Mouse (Mus musculus): ENCODE data around the gene Arhgap9. TPM values are rescaled to one million over a fixed set of nuclear protein-coding genes. Genes with fewer than 3 reads are reported as not detected.

Arhgap9 gene
- polyA plus RNA-seq, 1 experiment = 11.2 TPM

DNA sequence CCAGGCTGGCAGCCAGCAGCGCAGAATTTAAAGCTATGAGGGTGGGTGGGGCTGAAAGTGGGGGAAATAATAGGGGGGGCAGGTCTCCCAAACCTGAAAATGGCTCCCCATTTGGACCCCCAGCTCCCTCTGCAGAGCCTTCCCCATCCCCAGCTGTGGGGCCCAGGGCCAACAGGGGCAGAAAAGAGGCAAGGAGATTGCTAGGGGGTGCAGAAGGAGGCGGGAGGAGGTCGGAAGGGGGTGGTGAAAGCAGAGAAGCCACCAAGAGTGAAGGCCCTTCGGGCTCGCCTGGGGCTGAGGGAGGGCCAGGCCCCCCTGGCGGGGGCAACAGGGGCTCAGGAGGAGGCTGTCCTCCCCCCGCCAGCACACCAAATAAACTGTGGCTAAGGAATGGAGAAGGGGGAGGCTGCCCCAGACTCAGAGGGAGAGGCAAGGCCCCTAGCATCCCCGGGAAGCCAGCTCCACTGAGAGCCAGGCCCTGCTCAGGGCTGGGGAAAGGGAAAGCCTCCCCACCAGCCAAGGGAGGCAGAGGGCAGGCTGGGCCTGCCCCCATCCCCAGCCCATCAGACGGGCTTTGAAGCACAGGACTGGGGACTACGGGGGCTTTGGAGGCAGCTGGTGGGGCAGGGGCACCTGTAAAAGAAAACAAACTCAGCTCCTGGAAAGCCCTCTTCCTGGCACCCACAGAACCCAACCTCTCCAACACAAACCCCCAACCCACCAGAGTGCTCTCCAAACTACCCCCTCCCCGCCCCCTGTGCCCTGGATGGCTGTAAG lies 36.9 kb upstream of the Arhgap9 start:
- Histone ChIP-seq H3K4me1 (ENCODE audit: control insufficient read depth, insufficient read depth, insufficient read length, low read length) (peaks cover 20% of the 10 kb centered on the region), H3K36me3 (ENCODE audit: control insufficient read depth, insufficient read depth, low read length) (peaks cover 68% of the 10 kb centered on the region), H3K4me3 (ENCODE audit: low read depth, low read length) (no peak overlapping the region), H3K27ac (ENCODE audit: insufficient read depth, low read depth, low read length) (no peak overlapping the region), H3K27me3 (ENCODE audit: control insufficient read depth, insufficient read depth, low read length) (no peaks in the 10 kb centered on the region)
- 85% methylated on average over 11 of the region's 11 CpGs for WGBS
- TF ChIP-seq CTCF (IDR thresholded peaks at IDR 0.05; ENCODE audit: extremely low read depth, insufficient read length, insufficient replicate concordance, low read depth, low read length) = no peak

DNA sequence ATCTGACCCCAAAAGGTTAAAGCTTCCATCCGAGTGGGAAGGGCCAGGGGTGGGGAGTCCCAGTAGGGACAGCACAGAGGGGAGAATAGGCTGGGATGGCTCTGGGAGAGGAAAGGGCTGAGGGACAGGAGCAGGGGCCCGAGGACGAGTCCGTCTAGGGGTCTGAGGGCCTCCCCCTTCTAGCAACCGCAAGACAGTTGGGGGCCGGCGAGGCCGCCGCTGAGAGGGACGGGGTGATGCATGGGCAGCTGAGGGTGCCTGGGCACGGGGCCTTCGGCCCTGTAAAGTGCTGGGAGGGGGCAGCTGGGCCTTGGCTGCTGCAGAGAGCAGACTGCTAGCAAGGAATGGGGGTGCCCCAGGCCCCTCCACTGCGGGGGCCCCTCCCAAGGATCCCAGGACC lies 36.1 kb upstream of the Arhgap9 start:
- WGBS = 88% methylated on average over 13 of the region's 13 CpGs
- H3K27me3 ChIP-seq (ENCODE audit: control insufficient read depth, insufficient read depth, low read length) = no peaks in the 10 kb centered on the region
- no peak overlapping the region for H3K4me3 ChIP-seq (ENCODE audit: low read depth, low read length)
- peaks cover 20% of the 10 kb centered on the region for H3K4me1 ChIP-seq (ENCODE audit: control insufficient read depth, insufficient read depth, insufficient read length, low read length)
- H3K36me3 ChIP-seq (ENCODE audit: control insufficient read depth, insufficient read depth, low read length) = peaks cover 64% of the 10 kb centered on the region
- no peak for TF ChIP-seq POLR2A (IDR thresholded peaks at IDR 0.05; ENCODE audit: low read depth, low read length)
- no peak for TF ChIP-seq CTCF (IDR thresholded peaks at IDR 0.05; ENCODE audit: extremely low read depth, insufficient read length, insufficient replicate concordance, low read depth, low read length)
- no peak overlapping the region for H3K27ac ChIP-seq (ENCODE audit: insufficient read depth, low read depth, low read length)

DNA sequence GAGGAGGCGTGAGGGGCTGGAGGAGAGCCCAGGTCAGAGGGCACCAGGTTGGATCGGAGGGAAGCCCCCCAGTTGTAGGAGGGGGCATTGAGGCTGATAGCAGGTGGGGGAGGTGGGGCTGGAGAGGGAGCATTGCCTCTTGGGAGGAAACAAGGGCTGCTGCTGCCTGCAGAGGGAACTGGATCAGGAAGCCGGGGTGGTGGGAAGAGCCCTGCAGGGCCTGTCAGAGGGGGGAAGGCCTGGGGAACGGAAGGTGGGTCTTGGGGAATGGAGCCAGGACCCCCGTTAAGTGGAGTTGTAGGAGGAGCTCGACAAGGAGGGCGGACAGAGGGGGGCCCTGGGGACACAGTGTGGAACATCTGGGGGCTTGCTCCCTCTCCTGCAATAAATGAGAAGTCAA lies 35.6 kb upstream of the Arhgap9 start:
- Histone ChIP-seq H3K27ac (ENCODE audit: insufficient read depth, low read depth, low read length) (no peak overlapping the region), H3K4me3 (ENCODE audit: low read depth, low read length) (no peak overlapping the region), H3K4me1 (ENCODE audit: control insufficient read depth, insufficient read depth, insufficient read length, low read length) (peaks cover 20% of the 10 kb centered on the region), H3K27me3 (ENCODE audit: control insufficient read depth, insufficient read depth, low read length) (no peaks in the 10 kb centered on the region), H3K36me3 (ENCODE audit: control insufficient read depth, insufficient read depth, low read length) (peaks cover 60% of the 10 kb centered on the region)
- TF ChIP-seq CTCF (IDR thresholded peaks at IDR 0.05; ENCODE audit: extremely low read depth, insufficient read length, insufficient replicate concordance, low read depth, low read length) (no peak), POLR2A (IDR thresholded peaks at IDR 0.05; ENCODE audit: low read depth, low read length) (no peak)
- WGBS = 89% methylated on average over 7 of the region's 7 CpGs

DNA sequence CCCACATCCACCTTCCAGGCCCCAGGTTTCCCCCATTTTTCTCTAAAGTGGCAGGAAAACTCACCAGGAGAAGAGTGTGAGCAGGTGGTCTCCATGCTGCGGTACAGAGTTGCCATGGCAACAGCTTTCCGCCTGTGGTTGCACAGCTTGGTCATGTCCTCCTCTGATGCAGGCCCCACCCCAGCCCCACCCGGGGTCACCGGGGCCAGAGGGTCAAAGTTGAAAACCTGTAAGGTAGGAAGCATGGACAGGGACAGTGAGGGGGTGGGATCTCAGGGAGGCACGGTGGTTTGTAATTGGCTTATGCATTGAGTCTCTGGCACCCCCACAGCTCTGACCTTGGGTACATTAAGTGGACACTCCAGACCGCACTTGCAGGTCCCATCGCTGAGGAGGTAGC lies 35.0 kb upstream of the Arhgap9 start:
- peak overlapping the region; percentile 97 for H3K4me3 ChIP-seq (ENCODE audit: low read depth, low read length)
- 30% methylated on average over 7 of the region's 7 CpGs for WGBS
- H3K27ac ChIP-seq (ENCODE audit: insufficient read depth, low read depth, low read length) = peak overlapping the region; percentile 87; the same call in 1 of the 2 replicates
- H3K4me1 ChIP-seq (ENCODE audit: control insufficient read depth, insufficient read depth, insufficient read length, low read length) = peaks cover 20% of the 10 kb centered on the region
- TF ChIP-seq CTCF (IDR thresholded peaks at IDR 0.05; ENCODE audit: extremely low read depth, insufficient read length, insufficient replicate concordance, low read depth, low read length) = no peak
- no peak for TF ChIP-seq POLR2A (IDR thresholded peaks at IDR 0.05; ENCODE audit: low read depth, low read length)
- H3K36me3 ChIP-seq (ENCODE audit: control insufficient read depth, insufficient read depth, low read length) = peaks cover 55% of the 10 kb centered on the region
- no peaks in the 10 kb centered on the region for H3K27me3 ChIP-seq (ENCODE audit: control insufficient read depth, insufficient read depth, low read length)

DNA sequence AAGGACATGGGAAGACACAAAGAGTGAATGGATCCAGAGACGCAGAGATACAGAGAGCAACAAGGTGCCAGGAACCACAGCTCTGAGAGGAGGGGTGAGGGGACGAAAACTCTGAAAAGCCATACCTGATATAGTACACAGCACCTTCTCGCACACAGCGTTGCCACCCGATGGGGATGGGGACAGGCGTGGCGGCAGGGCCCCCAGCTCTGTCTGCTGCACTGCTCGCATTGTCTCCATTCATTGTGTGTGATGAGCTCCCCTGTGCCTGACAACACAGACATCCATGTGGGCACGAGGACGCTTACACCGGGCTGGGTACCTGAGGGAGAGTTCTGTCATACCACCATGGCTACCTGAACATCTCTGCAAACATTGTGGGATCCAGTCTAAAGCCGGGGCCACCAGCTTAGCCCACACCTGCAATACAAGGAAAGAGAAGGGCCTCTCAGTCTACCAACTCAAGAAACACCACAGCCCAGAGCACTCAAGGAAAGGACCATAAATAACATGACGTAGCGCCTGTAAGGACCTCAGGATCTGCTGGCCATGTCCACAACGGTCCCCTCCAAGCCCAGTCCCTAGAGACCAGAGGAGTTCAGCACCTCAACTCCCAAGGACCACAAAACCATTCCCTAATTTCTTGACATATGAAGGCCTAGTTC lies 34.4 kb upstream of the Arhgap9 start:
- Histone ChIP-seq H3K27ac (ENCODE audit: insufficient read depth, low read depth, low read length) (peak overlapping the region; percentile 87), H3K27me3 (ENCODE audit: control insufficient read depth, insufficient read depth, low read length) (no peaks in the 10 kb centered on the region), H3K4me3 (ENCODE audit: low read depth, low read length) (peak overlapping the region; percentile 97), H3K4me1 (ENCODE audit: control insufficient read depth, insufficient read depth, insufficient read length, low read length) (peaks cover 23% of the 10 kb centered on the region), H3K36me3 (ENCODE audit: control insufficient read depth, insufficient read depth, low read length) (peaks cover 48% of the 10 kb centered on the region)
- 44% methylated on average over 15 of the region's 15 CpGs for WGBS
- TF ChIP-seq POLR2A (IDR thresholded peaks at IDR 0.05; ENCODE audit: low read depth, low read length) (no peak), CTCF (IDR thresholded peaks at IDR 0.05; ENCODE audit: extremely low read depth, insufficient read length, insufficient replicate concordance, low read depth, low read length) (no peak)

DNA sequence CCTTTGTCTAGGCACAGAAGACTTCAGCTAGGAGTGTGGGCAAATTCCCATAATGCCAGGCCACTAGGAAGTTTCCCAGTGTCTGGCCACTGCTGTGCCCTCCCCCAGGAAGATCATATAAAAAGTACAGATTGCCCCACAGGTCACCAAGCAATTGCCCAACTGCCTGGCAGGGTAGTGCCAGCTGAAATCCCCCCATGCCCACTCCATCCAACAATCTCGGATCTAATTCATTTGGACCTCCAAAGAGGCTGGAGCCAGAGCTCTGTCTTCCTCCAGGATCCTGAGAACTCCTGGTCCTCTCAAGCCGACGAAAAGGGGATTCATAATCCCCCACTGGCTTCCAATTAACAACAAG lies 33.8 kb upstream of the Arhgap9 start:
- peaks cover 44% of the 10 kb centered on the region for H3K36me3 ChIP-seq (ENCODE audit: control insufficient read depth, insufficient read depth, low read length)
- peaks cover 24% of the 10 kb centered on the region for H3K4me1 ChIP-seq (ENCODE audit: control insufficient read depth, insufficient read depth, insufficient read length, low read length)
- WGBS = 0% methylated on average over 3 of the region's 3 CpGs
- H3K4me3 ChIP-seq (ENCODE audit: low read depth, low read length) = peak overlapping the region; percentile 97
- peak overlapping the region; percentile 87 for H3K27ac ChIP-seq (ENCODE audit: insufficient read depth, low read depth, low read length)
- TF ChIP-seq CTCF (IDR thresholded peaks at IDR 0.05; ENCODE audit: extremely low read depth, insufficient read length, insufficient replicate concordance, low read depth, low read length) (no peak), POLR2A (IDR thresholded peaks at IDR 0.05; ENCODE audit: low read depth, low read length) (no peak)
- no peaks in the 10 kb centered on the region for H3K27me3 ChIP-seq (ENCODE audit: control insufficient read depth, insufficient read depth, low read length)

DNA sequence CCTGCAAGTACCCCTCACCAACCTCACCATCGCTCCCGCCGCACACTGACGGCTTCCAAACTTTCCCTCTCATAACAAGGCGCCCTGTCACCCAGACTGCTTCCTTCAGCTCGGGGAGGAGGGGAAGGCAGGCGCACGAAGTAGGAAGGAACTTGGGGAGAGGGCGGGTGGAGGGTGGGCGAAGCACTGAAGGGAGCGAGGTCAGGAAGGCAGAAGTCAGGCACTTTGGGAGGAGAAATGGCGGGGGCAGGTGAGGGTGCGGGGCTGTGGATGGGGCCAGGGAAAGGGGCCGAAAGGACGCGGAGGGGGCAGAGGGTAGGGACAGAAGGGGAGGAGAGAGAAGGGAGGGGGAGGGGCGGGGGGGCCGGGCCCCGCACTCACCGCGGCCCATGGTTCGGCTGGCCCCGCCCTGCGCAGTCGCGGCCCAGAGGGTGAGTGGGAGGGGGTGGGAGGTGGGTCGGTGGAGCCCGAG lies 33.4 kb upstream of the Arhgap9 start:
- peak; percentile 17; the same call in 1 of the 2 replicates for TF ChIP-seq POLR2A (IDR thresholded peaks at IDR 0.05; ENCODE audit: low read depth, low read length)
- no peak for TF ChIP-seq CTCF (IDR thresholded peaks at IDR 0.05; ENCODE audit: extremely low read depth, insufficient read length, insufficient replicate concordance, low read depth, low read length)
- no peaks in the 10 kb centered on the region for H3K27me3 ChIP-seq (ENCODE audit: control insufficient read depth, insufficient read depth, low read length)
- H3K4me1 ChIP-seq (ENCODE audit: control insufficient read depth, insufficient read depth, insufficient read length, low read length) = peaks cover 28% of the 10 kb centered on the region
- H3K4me3 ChIP-seq (ENCODE audit: low read depth, low read length) = peak overlapping the region; percentile 97
- peaks cover 44% of the 10 kb centered on the region for H3K36me3 ChIP-seq (ENCODE audit: control insufficient read depth, insufficient read depth, low read length)
- peak overlapping the region; percentile 87 for H3K27ac ChIP-seq (ENCODE audit: insufficient read depth, low read depth, low read length)
- WGBS = under 1% methylated on average over 27 of the region's 28 CpGs

Measured in small intestine, adult 2 months (tissue).